Mouse (Mus musculus): ENCODE measurements around the gene Wfdc16. TPM values are rescaled to one million over a fixed set of nuclear protein-coding genes. Genes with fewer than 3 reads are reported as not detected.

Wfdc16 gene
- polyA plus RNA-seq, 1 experiment from 2014 or later, result not detected

GRCm38 (mm10) chr2:164664851-164665250 lies 26.3 kb upstream of the Wfdc16 start:
- H3K4me3 ChIP-seq (ENCODE audit: low read length), result no peak overlapping the region
- no peaks in the 10 kb centered on the region for H3K27me3 ChIP-seq (replicated peaks; ENCODE audit: control insufficient read depth, insufficient read depth, low read length)
- no peak overlapping the region for H3K4me2 ChIP-seq (ENCODE audit: low read length)
- ATAC-seq, result no peak
- no peaks in the 10 kb centered on the region for H3K4me1 ChIP-seq (ENCODE audit: control insufficient read depth, insufficient read depth, low read depth, low read length)
- H3K36me3 ChIP-seq (ENCODE audit: control insufficient read depth, insufficient read depth, low read length), result no peaks in the 10 kb centered on the region
- no peak overlapping the region for H3K27ac ChIP-seq (ENCODE audit: low read depth, low read length)
- no peak overlapping the region for H3K9ac ChIP-seq (ENCODE audit: low read depth, low read length)
- H3K9me3 ChIP-seq (ENCODE audit: control insufficient read depth, low read length), result no peaks in the 10 kb centered on the region
- WGBS, result 93% methylated on average over 7 of the region's 7 CpGs

DNA sequence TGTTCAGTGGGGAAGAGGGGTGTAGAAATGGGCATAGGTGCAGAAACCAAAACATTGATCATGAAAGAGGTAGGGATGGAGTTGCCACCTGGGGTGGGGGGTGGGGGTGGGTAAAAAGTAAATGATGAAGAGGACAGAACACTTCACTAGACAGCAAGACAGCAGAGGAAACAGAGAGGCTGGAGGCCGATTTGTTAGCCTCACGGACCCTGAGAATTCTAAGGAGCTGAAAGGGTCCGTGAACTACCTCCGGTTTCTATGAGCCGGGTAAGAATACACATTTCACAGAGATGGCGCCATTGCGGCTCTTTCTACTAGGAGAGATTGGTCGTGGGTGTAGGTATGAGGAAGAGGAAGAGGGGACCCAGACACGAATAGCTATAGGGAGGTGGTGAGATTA lies 17.9 kb upstream of the Wfdc16 start, which contains the start of gene Wfdc9:
Wfdc9 (minus strand) TSS at position 101 of the 400 bp plus-strand sequence.
- H3K27ac ChIP-seq (ENCODE audit: low read depth, low read length), result no peak within 1 kb of the TSS
- WGBS, result 86% methylated on average over 9 of the region's 9 CpGs
- H3K9ac ChIP-seq (ENCODE audit: low read depth, low read length), result no peak within 1 kb of the TSS
- no peak within 1 kb of the TSS for H3K4me3 ChIP-seq (ENCODE audit: low read length)
- no peak within 1 kb of the TSS for H3K4me2 ChIP-seq (ENCODE audit: low read length)
- no peaks in the 10 kb centered on the region for H3K9me3 ChIP-seq (ENCODE audit: control insufficient read depth, low read length)
- H3K4me1 ChIP-seq (ENCODE audit: control insufficient read depth, insufficient read depth, low read depth, low read length), result no peaks in the 10 kb centered on the region
- H3K36me3 ChIP-seq (ENCODE audit: control insufficient read depth, insufficient read depth, low read length), result no peaks in the 10 kb centered on the region
- no peaks in the 10 kb centered on the region for H3K27me3 ChIP-seq (replicated peaks; ENCODE audit: control insufficient read depth, insufficient read depth, low read length)
- no peak for ATAC-seq

- no peaks in the 10 kb centered on the region for H3K36me3 ChIP-seq (ENCODE audit: control insufficient read depth, insufficient read depth, low read length)
- H3K9ac ChIP-seq (ENCODE audit: low read depth, low read length), result no peak within 1 kb of the TSS
- 20% methylated on average over 11 of the region's 11 CpGs for WGBS
- no peaks in the 10 kb centered on the region for H3K4me1 ChIP-seq (ENCODE audit: control insufficient read depth, insufficient read depth, low read depth, low read length)
- no peak within 1 kb of the TSS for H3K4me3 ChIP-seq (ENCODE audit: low read length)
- no peaks in the 10 kb centered on the region for H3K9me3 ChIP-seq (ENCODE audit: control insufficient read depth, low read length)
- no peaks in the 10 kb centered on the region for H3K27me3 ChIP-seq (replicated peaks; ENCODE audit: control insufficient read depth, insufficient read depth, low read length)
- no peak within 1 kb of the TSS for H3K4me2 ChIP-seq (ENCODE audit: low read length)
- no peak for ATAC-seq
- no peak within 1 kb of the TSS for H3K27ac ChIP-seq (ENCODE audit: low read depth, low read length)
These were observed 17.3 kb upstream of the Wfdc16 start, which contains the start of gene Wfdc10 for GRCm38 (mm10) chr2:164655858-164656257. Gene Wfdc10, plus strand, starts transcription at chr2:164656046.

- H3K36me3 ChIP-seq (ENCODE audit: control insufficient read depth, insufficient read depth, low read length), result no peaks in the 10 kb centered on the region
- H3K4me2 ChIP-seq (ENCODE audit: low read length), result no peak overlapping the region
These were observed 3.5 kb upstream of the Wfdc16 start for GRCm38 (mm10) chr2:164641881-164642673.

DNA sequence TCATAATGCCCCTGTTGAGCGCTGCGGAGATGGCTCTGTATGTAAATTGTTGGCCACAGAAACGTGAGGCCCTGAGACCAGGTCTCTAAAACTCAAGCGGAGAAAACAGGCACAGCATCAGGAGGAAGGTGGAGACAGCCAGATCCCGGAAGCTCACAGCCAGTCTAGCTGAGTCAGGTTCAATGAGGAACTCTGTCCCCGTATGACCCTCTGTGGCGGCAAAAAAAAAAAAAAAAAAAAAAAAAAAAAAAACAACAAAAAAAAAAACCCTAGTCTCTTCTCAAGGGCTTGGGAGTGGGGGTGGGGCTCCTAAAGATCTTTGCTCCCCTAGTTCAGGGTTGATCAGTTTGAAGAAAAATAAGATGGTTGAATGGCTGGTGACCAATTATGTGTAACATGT lies 2.5 kb upstream of the Wfdc16 start:
- Histone ChIP-seq H3K36me3 (ENCODE audit: control insufficient read depth, insufficient read depth, low read length) (no peaks in the 10 kb centered on the region), H3K4me1 (ENCODE audit: control insufficient read depth, insufficient read depth, low read depth, low read length) (no peaks in the 10 kb centered on the region), H3K9me3 (ENCODE audit: control insufficient read depth, low read length) (no peaks in the 10 kb centered on the region), H3K9ac (ENCODE audit: low read depth, low read length) (no peak overlapping the region), H3K4me3 (ENCODE audit: low read length) (no peak overlapping the region), H3K4me2 (ENCODE audit: low read length) (no peak overlapping the region), H3K27ac (ENCODE audit: low read depth, low read length) (no peak overlapping the region), H3K27me3 (replicated peaks; ENCODE audit: control insufficient read depth, insufficient read depth, low read length) (no peaks in the 10 kb centered on the region)
- ATAC-seq, result no peak
- WGBS, result 70% methylated on average over 7 of the region's 7 CpGs

More at GRCm38 (mm10) chr2:164641881-164642673, 3.5 kb upstream of the Wfdc16 start:
- H3K9ac ChIP-seq (ENCODE audit: low read depth, low read length), result no peak overlapping the region
- 68% methylated on average over 13 of the region's 13 CpGs for WGBS
- H3K4me3 ChIP-seq (ENCODE audit: low read length), result no peak overlapping the region
- no peaks in the 10 kb centered on the region for H3K4me1 ChIP-seq (ENCODE audit: control insufficient read depth, insufficient read depth, low read depth, low read length)
- ATAC-seq, result no peak
- H3K27me3 ChIP-seq (replicated peaks; ENCODE audit: control insufficient read depth, insufficient read depth, low read length), result no peaks in the 10 kb centered on the region
- no peak overlapping the region for H3K27ac ChIP-seq (ENCODE audit: low read depth, low read length)
- no peaks in the 10 kb centered on the region for H3K9me3 ChIP-seq (ENCODE audit: control insufficient read depth, low read length)

DNA sequence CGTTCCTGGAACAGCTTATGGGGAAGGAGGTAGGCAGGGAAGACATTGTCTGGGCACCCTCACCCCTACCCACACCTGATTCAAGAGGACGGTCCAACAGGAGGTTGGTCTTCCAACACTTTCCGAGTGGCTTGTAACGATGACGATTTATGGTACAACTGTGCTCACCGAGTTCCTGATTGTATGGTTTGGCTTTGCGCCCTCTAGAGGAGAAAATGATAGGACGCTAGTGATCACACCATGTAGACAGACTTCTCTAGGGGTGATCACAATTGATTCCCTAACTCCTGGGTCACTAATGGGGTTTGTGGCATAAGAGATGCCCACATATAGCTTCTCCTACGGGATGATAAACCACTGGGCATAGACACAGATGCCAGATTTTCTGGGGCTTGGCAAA lies 3.3 kb downstream of the Wfdc16 start:
- Histone ChIP-seq H3K27me3 (replicated peaks; ENCODE audit: control insufficient read depth, insufficient read depth, low read length) (no peaks in the 10 kb centered on the region), H3K4me1 (ENCODE audit: control insufficient read depth, insufficient read depth, low read depth, low read length) (no peaks in the 10 kb centered on the region), H3K4me3 (ENCODE audit: low read length) (no peak overlapping the region), H3K36me3 (ENCODE audit: control insufficient read depth, insufficient read depth, low read length) (no peaks in the 10 kb centered on the region), H3K9ac (ENCODE audit: low read depth, low read length) (no peak overlapping the region), H3K9me3 (ENCODE audit: control insufficient read depth, low read length) (no peaks in the 10 kb centered on the region), H3K4me2 (ENCODE audit: low read length) (no peak overlapping the region), H3K27ac (ENCODE audit: low read depth, low read length) (no peak overlapping the region)
- no peak for ATAC-seq
- WGBS, result 83% methylated on average over 9 of the region's 9 CpGs

- Histone ChIP-seq H3K4me3 (ENCODE audit: low read length) (no peak overlapping the region), H3K27ac (ENCODE audit: low read depth, low read length) (no peak overlapping the region), H3K4me2 (ENCODE audit: low read length) (no peak overlapping the region), H3K4me1 (ENCODE audit: control insufficient read depth, insufficient read depth, low read depth, low read length) (no peaks in the 10 kb centered on the region), H3K9ac (ENCODE audit: low read depth, low read length) (no peak overlapping the region), H3K27me3 (replicated peaks; ENCODE audit: control insufficient read depth, insufficient read depth, low read length) (no peaks in the 10 kb centered on the region), H3K36me3 (ENCODE audit: control insufficient read depth, insufficient read depth, low read length) (no peaks in the 10 kb centered on the region), H3K9me3 (ENCODE audit: control insufficient read depth, low read length) (no peaks in the 10 kb centered on the region)
- no peak for ATAC-seq
- WGBS, result 88% methylated on average over 4 of the region's 4 CpGs
These were observed 16.8 kb downstream of the Wfdc16 start for GRCm38 (mm10) chr2:164621775-164622174.

DNA sequence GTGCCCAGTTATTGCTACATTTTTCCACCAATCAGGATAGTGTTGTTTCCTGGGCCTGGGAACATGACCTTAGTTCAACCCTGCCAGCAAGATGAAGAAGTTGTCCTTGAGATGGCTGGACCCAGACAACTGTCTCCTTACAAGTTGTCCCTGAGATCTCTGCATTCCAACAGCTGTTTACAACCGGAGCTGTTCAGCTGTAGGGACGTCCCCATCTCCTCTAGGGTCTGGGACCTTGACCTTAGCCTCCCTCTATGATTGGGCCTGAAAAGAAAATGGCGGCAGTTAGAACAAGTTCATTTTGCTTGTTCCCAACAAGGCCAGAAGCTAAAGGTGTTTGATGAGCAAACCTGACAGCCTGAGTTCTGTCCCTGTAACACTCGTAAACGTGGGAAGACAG lies 19.5 kb downstream of the Wfdc16 start:
- Histone ChIP-seq H3K4me1 (ENCODE audit: control insufficient read depth, insufficient read depth, low read depth, low read length) (no peaks in the 10 kb centered on the region), H3K9me3 (ENCODE audit: control insufficient read depth, low read length) (no peaks in the 10 kb centered on the region), H3K27ac (ENCODE audit: low read depth, low read length) (no peak overlapping the region), H3K27me3 (replicated peaks; ENCODE audit: control insufficient read depth, insufficient read depth, low read length) (no peaks in the 10 kb centered on the region), H3K4me2 (ENCODE audit: low read length) (no peak overlapping the region), H3K4me3 (ENCODE audit: low read length) (no peak overlapping the region), H3K36me3 (ENCODE audit: control insufficient read depth, insufficient read depth, low read length) (no peaks in the 10 kb centered on the region), H3K9ac (ENCODE audit: low read depth, low read length) (no peak overlapping the region)
- 76% methylated on average over 5 of the region's 5 CpGs for WGBS
- ATAC-seq, result no peak

DNA sequence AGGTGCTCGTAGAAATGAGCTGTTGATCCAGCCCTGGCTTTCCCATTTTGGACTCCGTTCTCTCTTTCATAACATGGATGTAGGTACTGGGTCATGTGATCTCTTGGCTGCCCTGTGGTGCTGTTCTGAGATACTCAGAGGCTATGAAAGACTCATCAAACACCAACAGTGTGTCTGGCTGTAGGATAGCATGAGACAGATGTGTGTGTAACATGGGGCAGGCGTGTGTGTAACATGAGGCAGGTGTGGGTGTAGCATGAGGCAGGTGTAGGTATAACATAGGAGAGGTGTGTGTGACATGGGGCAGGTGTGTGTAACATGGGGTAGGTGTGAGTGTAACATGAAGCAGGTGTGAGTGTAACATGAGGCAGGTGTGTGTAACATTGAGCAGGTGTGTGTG lies 23.2 kb downstream of the Wfdc16 start:
- Histone ChIP-seq H3K9ac (ENCODE audit: low read depth, low read length) (no peak overlapping the region), H3K4me2 (ENCODE audit: low read length) (no peak overlapping the region), H3K27ac (ENCODE audit: low read depth, low read length) (no peak overlapping the region), H3K4me1 (ENCODE audit: control insufficient read depth, insufficient read depth, low read depth, low read length) (no peaks in the 10 kb centered on the region), H3K4me3 (ENCODE audit: low read length) (no peak overlapping the region), H3K36me3 (ENCODE audit: control insufficient read depth, insufficient read depth, low read length) (no peaks in the 10 kb centered on the region), H3K27me3 (replicated peaks; ENCODE audit: control insufficient read depth, insufficient read depth, low read length) (no peaks in the 10 kb centered on the region), H3K9me3 (ENCODE audit: control insufficient read depth, low read length) (no peaks in the 10 kb centered on the region)
- ATAC-seq, result no peak
- WGBS, result 92% methylated on average over 3 of the region's 3 CpGs
